Mouse (Mus musculus): ENCODE measurements at regions not wholly inside any gene's neighbourhood (a gene's known extent, or its start where the extent isn't known, plus 50 kb on each side); places are given as distances from the start of the nearest gene placed in this dataset.

DNA sequence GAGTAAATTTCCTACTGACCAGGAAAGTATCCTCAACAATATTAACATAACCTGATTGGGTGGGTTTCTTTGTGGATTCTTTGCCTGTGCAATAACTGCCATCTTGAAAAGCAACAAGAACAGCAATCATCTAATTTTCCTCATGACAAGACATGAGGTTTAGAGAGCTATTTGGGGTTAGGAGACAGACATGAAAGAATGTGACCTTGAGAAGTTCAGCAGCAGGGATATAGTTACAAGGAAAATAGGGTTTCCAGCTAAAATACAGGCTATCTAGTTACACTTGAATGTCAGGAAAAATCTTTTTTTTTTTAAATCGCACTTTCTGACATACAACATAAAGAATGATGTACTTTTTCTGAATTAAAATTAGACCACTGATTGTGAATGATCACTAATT, 83.7 kb upstream of the Lama2 start:
- DNase-seq: no peak

DNA sequence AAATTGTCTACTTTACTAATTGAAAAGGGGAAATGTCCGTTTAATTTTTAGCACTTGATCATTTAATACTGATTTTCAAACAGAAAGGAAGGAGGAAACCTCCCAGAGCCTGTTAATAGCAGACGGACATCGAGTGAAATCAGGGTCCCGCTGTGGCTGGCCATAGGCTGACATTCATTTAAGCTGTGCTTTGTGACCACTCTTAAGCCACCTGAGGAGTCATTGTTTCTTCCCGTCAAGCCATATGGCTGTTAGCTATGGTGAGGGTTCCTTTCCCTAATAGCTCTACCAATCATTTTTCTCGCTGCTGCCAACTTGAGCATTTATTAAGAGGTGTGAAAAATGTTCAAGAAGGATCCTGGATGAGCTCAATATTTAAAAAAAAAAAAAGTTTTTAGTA, 78.7 kb upstream of the Lama2 start:
- no peak for DNase-seq

DNA sequence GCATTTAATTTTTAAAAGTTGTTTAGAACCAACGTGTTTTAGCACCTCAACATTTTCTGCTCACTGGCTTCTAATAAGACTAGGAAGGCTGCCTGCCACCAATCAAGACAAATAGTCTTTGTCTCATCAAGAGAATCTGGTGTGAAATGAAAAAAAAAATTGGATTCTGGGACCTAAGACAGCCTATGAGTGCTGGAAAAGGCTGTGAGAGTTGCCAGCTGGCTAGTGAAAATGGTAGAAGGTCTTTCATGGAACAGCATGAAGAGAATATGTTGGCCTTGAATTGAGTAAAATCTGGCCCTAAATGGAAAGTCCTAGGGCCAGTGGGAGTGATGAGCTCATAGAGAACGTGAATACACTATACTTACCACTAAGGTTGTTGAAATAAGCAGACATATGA, 61.8 kb upstream of the Lama2 start:
- DNase-seq: no peak

DNA sequence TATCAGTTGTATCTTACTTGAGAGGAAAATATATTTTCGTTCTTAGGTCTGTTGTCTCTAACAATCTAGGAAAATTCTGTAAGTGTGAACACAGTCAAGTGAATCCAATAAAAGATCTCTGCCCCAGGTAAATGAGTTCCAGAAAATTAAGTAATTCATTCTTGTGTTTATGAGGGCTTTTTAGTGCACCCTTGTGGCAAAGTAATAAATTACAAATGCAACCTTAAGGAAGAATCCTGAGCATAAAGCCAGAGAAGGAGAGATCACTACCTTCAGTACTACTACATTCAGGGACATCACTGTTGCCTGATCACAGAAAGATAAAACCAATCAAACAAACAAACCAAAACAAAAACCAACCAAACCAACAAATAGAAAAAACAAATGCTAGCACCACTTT, 56.0 kb upstream of the Lama2 start:
- DNase-seq: peak in 1 of 2 experiments; percentile 28

- no peak for DNase-seq
Observed at GRCm38 (mm10) chr10:27674379-27674778, 54.8 kb upstream of the Lama2 start.
